Mouse (Mus musculus) bone marrow, adult 2 months (tissue): ENCODE measurements around the gene Mthfd2.
"Not testable (repeated sequence)": the region's sequence is repeated elsewhere in the genome, so short reads cannot be mapped to it uniquely, and the experiment has no call there.

Source experiments
- CTCF ChIP-seq: fragments of 200-500 bp; IDR thresholded peaks from 2 replicates; pipeline ENCODE4 v1.5.1; 2011; ENCODE audit warnings: low read length, control low read depth; ENCODE audit not compliant: control insufficient read depth, insufficient read depth
- POLR2A ChIP-seq: fragments of 200-500 bp; IDR thresholded peaks from 2 replicates; pipeline ENCODE4 v1.6.1; 2011; ENCODE audit warnings: low read depth, mild to moderate bottlenecking, control low read depth, low read length, borderline replicate concordance; ENCODE audit not compliant: control insufficient read depth

DNA sequence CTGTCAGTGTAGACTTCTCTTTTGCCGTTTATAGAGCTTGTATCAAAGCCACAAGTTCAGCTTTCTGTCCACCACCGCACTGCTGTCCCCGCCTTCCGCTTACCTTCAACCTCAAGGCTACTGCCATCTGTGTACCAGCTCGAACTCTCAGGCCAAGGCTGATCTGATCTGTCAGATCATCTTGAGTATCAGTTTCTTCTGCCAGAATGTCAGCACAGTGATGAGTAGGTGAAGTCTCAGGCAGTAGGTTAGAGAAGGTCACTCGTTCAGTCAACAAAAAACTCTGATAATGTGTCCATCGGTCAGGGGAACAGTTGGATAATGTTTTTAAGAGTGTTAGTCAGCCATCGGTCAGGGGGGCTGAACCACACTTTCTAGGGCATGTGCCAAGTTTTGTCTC, 19.6 kb upstream of the Mthfd2 start:
- not testable (repeated sequence) for TF ChIP-seq CTCF, POLR2A
